Mouse (Mus musculus) heart, embryonic 12.5 days (tissue): ENCODE measurements around the gene Patl2. TPM values are rescaled to one million over a fixed set of nuclear protein-coding genes. Genes with fewer than 3 reads are reported as not detected.
A peak's percentile ranks its signal among the peaks of the same experiment; 100 is the strongest.

Experiments
- ATAC-seq: fragments of 200-750 bp; cut with Nextera tagmentation; 2 replicates; pipeline ENCODE4 v1.8.0; 2017; ENCODE audit warnings: moderate TSS enrichment, moderate library complexity; ENCODE audit not compliant: insufficient number of reproducible peaks, low FRiP score
- H3K27ac ChIP-seq: fragments of 300-500 bp; sonication (generic); 2 replicates; pipeline ENCODE4 v1.5.1; 2016; ENCODE audit warnings: mild to moderate bottlenecking, moderate library complexity; ENCODE audit not compliant: poor library complexity, severe bottlenecking
- H3K27me3 ChIP-seq: fragments of 300-500 bp; sonication (generic); replicated peaks from 2 replicates; pipeline ENCODE4 v1.6.1; 2016; ENCODE audit warnings: mild to moderate bottlenecking, moderate library complexity
- H3K36me3 ChIP-seq: fragments of 300-500 bp; sonication (generic); 2 replicates; pipeline ENCODE4 v1.6.1; 2016; ENCODE audit warnings: mild to moderate bottlenecking, moderate library complexity
- H3K4me1 ChIP-seq: fragments of 300-500 bp; sonication (generic); replicated peaks from 2 replicates; pipeline ENCODE4 v1.6.1; 2016; ENCODE audit warnings: mild to moderate bottlenecking
- H3K4me2 ChIP-seq: fragments of 300-500 bp; sonication (generic); 2 replicates; pipeline ENCODE4 v1.6.1; 2016; ENCODE audit warnings: mild to moderate bottlenecking, moderate library complexity
- H3K4me3 ChIP-seq: fragments of 300-500 bp; sonication (generic); 2 replicates; pipeline ENCODE4 v1.5.1; 2016; ENCODE audit warnings: mild to moderate bottlenecking
- H3K9ac ChIP-seq: fragments of 300-500 bp; sonication (generic); 2 replicates; pipeline ENCODE4 v1.6.1; 2016; ENCODE audit warnings: mild to moderate bottlenecking, moderate library complexity
- H3K9me3 ChIP-seq: fragments of 300-500 bp; sonication (generic); replicated peaks from 2 replicates; pipeline ENCODE4 v1.6.1; 2016; ENCODE audit warnings: mild to moderate bottlenecking, moderate library complexity
- WGBS: fragments of 180-500 bp; shearing (Covaris S2); methylation state at CpG from one replicate; pipeline ENCODE4 v1.1.7; 2016; 5-methylcytosine and 5-hydroxymethylcytosine counted together
- polyA plus RNA-seq: library from polyadenylated mRNA; unstranded; fragments of >200 nt; fragmentation: Nextera tagmentation; extraction: Ambion mirVana; gene quantifications from 2 replicates; pipeline ENCODE4 v1.2.1, GENCODE M21; 2016

Gene Patl2
- polyA plus RNA-seq, 1 experiment from 2014 or later, result not detected

DNA sequence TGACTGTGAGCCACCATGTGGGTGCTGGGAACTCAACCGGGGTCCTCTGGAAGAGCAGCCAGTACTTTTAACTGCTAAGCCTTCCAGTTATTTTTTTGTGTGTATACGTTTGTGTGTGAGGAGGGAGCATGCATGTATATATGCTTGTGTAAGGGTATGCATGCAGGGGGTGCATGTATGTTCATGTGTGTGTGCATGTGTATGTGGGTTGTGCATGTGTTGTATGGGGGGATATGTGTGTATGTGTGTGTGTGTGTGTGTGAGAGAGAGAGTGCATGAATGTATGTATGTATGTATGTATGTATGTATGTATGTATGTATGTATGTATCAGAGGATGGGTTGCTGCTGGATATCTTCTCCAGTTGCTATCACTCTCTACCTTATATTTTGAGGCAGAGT lies 31.5 kb downstream of the Patl2 start:
- H3K9me3 ChIP-seq, result no peaks in the 10 kb centered on the region
- H3K4me1 ChIP-seq, result peaks cover 18% of the 10 kb centered on the region
- WGBS, result 87% methylated on average over 2 of the region's 2 CpGs
- H3K9ac ChIP-seq, result no peak overlapping the region
- peaks cover 33% of the 10 kb centered on the region for H3K36me3 ChIP-seq
- no peak overlapping the region for H3K4me3 ChIP-seq
- no peak for ATAC-seq
- no peak overlapping the region for H3K4me2 ChIP-seq
- no peak overlapping the region for H3K27ac ChIP-seq
- H3K27me3 ChIP-seq, result no peaks in the 10 kb centered on the region

DNA sequence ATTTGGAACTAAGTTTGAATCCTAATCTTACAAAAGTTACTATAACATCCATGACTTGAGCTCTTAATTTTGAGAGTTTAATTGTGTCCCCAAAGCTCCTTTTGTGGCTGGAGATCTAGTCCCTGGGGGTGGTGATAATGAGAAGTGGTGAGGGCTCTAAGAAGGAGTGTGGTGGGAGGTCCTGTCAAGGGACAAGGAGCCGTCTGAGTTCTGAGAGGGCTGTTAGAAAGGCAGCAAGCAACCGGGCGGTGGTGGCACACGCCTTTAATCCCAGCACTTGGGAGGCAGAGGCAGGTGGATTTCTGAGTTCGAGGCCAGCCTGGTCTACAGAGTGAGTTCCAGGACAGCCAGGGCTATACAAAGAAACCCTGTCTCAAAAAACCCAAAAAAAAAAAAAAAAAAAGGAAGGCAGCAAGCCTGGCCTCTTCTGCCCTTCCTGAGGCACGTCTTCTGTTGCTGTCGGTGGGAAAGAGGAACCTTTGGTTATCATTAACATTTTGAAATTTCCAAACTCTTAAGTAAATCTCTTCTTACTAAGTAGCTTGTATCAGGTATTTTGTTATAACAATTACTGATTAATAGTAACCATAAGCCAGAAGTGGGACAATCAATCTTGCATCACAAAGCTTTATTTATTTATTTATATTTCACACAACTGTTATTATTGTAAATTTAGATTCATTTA lies 32.2 kb downstream of the Patl2 start:
- no peak overlapping the region for H3K4me2 ChIP-seq
- H3K36me3 ChIP-seq, result peaks cover 33% of the 10 kb centered on the region
- H3K9me3 ChIP-seq, result no peaks in the 10 kb centered on the region
- no peaks in the 10 kb centered on the region for H3K27me3 ChIP-seq
- no peak overlapping the region for H3K4me3 ChIP-seq
- WGBS, result 73% methylated on average over 7 of the region's 7 CpGs
- peaks cover 21% of the 10 kb centered on the region for H3K4me1 ChIP-seq
- H3K9ac ChIP-seq, result no peak overlapping the region
- H3K27ac ChIP-seq, result no peak overlapping the region
- ATAC-seq, result no peak

- Histone ChIP-seq H3K36me3 (peaks cover 33% of the 10 kb centered on the region), H3K27ac (no peak overlapping the region), H3K27me3 (no peaks in the 10 kb centered on the region), H3K9ac (no peak overlapping the region), H3K4me2 (no peak overlapping the region), H3K9me3 (no peaks in the 10 kb centered on the region), H3K4me1 (peaks cover 17% of the 10 kb centered on the region), H3K4me3 (no peak overlapping the region)
- no peak for ATAC-seq
- 80% methylated on average over 3 of the region's 3 CpGs for WGBS
Observed at GRCm38 (mm10) chr2:122152850-122153249, 33.1 kb downstream of the Patl2 start.

DNA sequence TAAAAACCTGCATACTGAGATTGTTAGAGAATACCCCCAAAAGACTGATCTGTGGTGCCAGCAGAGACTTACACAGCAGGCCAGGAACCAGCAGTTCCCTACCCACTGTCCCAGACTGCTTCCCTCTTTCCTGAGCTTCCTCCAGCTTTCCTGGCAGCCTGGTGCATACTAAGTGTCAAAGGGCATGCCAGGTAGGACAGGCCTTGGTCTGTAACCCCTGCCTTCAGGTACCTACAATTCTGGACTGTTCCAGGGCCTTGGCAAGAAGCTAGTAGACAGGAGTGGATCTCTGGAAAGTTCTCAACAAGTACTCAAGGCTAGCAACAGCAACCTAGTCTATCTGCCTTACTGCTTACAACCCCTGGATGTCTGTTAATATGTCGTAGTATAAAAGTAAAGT lies 34.8 kb downstream of the Patl2 start:
- Histone ChIP-seq H3K4me2 (no peak overlapping the region), H3K4me1 (peaks cover 17% of the 10 kb centered on the region), H3K27ac (no peak overlapping the region), H3K36me3 (peaks cover 33% of the 10 kb centered on the region), H3K9ac (no peak overlapping the region), H3K27me3 (no peaks in the 10 kb centered on the region), H3K9me3 (no peaks in the 10 kb centered on the region), H3K4me3 (no peak overlapping the region)
- WGBS, result 83% methylated on average over 1 of the region's 1 CpGs
- ATAC-seq, result no peak

DNA sequence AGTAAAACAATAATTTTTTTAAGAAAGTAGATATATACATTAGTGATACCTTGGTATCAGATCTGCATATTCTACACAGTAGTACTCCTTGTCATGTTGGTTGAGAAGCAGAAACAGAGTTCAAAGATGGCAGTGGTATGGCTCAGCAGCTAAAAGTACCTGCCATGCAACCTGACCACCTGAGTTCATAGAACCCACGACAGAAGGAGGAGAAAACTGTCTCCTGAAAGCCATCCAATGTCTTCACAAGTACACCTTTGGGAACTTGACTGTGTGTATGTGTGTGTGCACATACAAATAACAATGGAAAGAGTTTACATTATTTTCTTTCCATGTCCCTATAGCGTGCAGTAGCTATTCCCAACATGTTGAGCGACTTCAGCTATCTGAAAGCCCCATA lies 36.3 kb downstream of the Patl2 start:
- Histone ChIP-seq H3K36me3 (peaks cover 27% of the 10 kb centered on the region), H3K4me1 (peaks cover 17% of the 10 kb centered on the region), H3K27me3 (no peaks in the 10 kb centered on the region), H3K9me3 (no peaks in the 10 kb centered on the region), H3K27ac (no peak overlapping the region), H3K4me2 (peak overlapping the region; percentile 1; the same call in 1 of the 2 replicates), H3K4me3 (no peak overlapping the region), H3K9ac (no peak overlapping the region)
- no peak for ATAC-seq
- 81% methylated on average over 3 of the region's 3 CpGs for WGBS

- no peak for ATAC-seq
- Histone ChIP-seq H3K4me2 (peak overlapping the region; percentile 84), H3K27ac (no peak overlapping the region), H3K9me3 (no peaks in the 10 kb centered on the region), H3K36me3 (peaks cover 23% of the 10 kb centered on the region), H3K4me1 (peaks cover 17% of the 10 kb centered on the region), H3K4me3 (no peak overlapping the region), H3K9ac (no peak overlapping the region), H3K27me3 (no peaks in the 10 kb centered on the region)
- WGBS, result 88% methylated on average over 6 of the region's 6 CpGs
Observed at GRCm38 (mm10) chr2:122149316-122149715, 36.7 kb downstream of the Patl2 start.

- H3K27ac ChIP-seq, result peak overlapping the region; percentile 76; the same call in 1 of the 2 replicates
- no peaks in the 10 kb centered on the region for H3K9me3 ChIP-seq
- no peak for ATAC-seq
- H3K4me2 ChIP-seq, result peak overlapping the region; percentile 84
- H3K36me3 ChIP-seq, result peaks cover 18% of the 10 kb centered on the region
- no peaks in the 10 kb centered on the region for H3K27me3 ChIP-seq
- peak overlapping the region; percentile 85 for H3K9ac ChIP-seq
- peaks cover 17% of the 10 kb centered on the region for H3K4me1 ChIP-seq
- H3K4me3 ChIP-seq, result peak overlapping the region; percentile 83
- WGBS, result 30% methylated on average over 18 of the region's 18 CpGs
Observed at GRCm38 (mm10) chr2:122148242-122148917, 37.6 kb downstream of the Patl2 start.

DNA sequence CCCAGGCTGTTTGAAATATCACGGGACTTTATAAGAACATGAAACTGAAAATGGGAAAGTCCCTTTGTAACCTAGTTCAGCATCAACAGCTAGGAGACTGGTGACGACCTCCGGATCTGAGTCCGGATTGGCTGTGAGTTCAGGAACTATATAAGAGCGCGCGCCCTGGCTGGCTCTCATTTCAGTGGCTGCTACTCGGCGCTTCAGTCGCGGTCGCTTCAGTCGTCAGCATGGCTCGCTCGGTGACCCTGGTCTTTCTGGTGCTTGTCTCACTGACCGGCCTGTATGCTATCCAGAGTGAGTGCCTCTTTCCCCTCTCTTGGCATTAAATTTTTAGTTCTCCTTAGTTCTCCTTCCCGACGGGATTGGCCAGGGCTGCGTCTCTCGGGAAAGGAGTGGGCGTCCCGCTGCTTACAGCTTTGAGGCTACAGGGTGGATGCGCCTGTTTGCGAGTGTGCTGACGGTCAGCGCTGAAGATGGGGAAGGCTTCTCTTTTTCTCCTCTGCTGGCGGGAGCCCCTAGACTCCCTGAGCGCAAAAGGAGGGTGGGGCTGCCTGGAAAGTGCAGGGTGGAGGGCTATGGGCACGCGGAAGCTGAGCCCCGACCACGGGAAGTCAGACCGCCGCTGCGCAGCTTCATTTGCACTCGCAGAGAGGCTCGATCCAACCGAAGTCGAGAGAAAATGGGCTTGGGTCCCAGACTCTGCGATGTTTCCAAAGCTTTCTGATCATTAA lies 38.3 kb downstream of the Patl2 start, which contains the start of gene B2m:
Gene B2m, plus strand, starts transcription at position 179 of the 734 bp plus-strand sequence.
- WGBS, result under 1% methylated on average over 40 of the region's 40 CpGs

GRCm38 (mm10) chr2:122146687-122147086 lies 39.3 kb downstream of the Patl2 start:
- Histone ChIP-seq H3K4me3 (no peak overlapping the region), H3K9me3 (no peaks in the 10 kb centered on the region), H3K27ac (peak overlapping the region; percentile 51; the same call in 1 of the 2 replicates), H3K36me3 (peaks cover 5% of the 10 kb centered on the region), H3K27me3 (no peaks in the 10 kb centered on the region), H3K9ac (no peak overlapping the region), H3K4me1 (peaks cover 17% of the 10 kb centered on the region), H3K4me2 (0 out of 2 replicates have a peak overlapping the region, but pooled peaks have one; percentile 15)
- WGBS, result 57% methylated on average over 6 of the region's 6 CpGs
- no peak for ATAC-seq

More for the DNA sequence above, 38.3 kb downstream of the Patl2 start, which contains the start of gene B2m:
- peak; percentile 96 for ATAC-seq
- H3K9me3 ChIP-seq, result no peaks in the 10 kb centered on the region
- peak within 1 kb of the TSS; percentile 85 for H3K9ac ChIP-seq
- H3K27ac ChIP-seq, result peak within 1 kb of the TSS; percentile 76
- peak within 1 kb of the TSS; percentile 84 for H3K4me2 ChIP-seq
- H3K4me1 ChIP-seq, result peaks cover 17% of the 10 kb centered on the region
- peaks cover 13% of the 10 kb centered on the region for H3K36me3 ChIP-seq
- H3K4me3 ChIP-seq, result peak within 1 kb of the TSS; percentile 83
- no peaks in the 10 kb centered on the region for H3K27me3 ChIP-seq

GRCm38 (mm10) chr2:122145756-122146155 lies 40.2 kb downstream of the Patl2 start:
- WGBS, result 73% methylated on average over 4 of the region's 4 CpGs
- no peak overlapping the region for H3K4me2 ChIP-seq

GRCm38 (mm10) chr2:122143111-122143510 lies 42.9 kb downstream of the Patl2 start:
- Histone ChIP-seq H3K4me1 (no peaks in the 10 kb centered on the region; the same call in 1 of the 2 replicates), H3K4me3 (no peak overlapping the region), H3K9ac (no peak overlapping the region), H3K27me3 (no peaks in the 10 kb centered on the region), H3K27ac (no peak overlapping the region), H3K36me3 (no peaks in the 10 kb centered on the region), H3K4me2 (no peak overlapping the region), H3K9me3 (no peaks in the 10 kb centered on the region)
- no peak for ATAC-seq
- WGBS, result 84% methylated on average over 3 of the region's 3 CpGs

More at GRCm38 (mm10) chr2:122145756-122146155, 40.2 kb downstream of the Patl2 start:
- H3K9me3 ChIP-seq, result no peaks in the 10 kb centered on the region
- H3K4me1 ChIP-seq, result peaks cover 17% of the 10 kb centered on the region
- no peak overlapping the region for H3K9ac ChIP-seq
- H3K36me3 ChIP-seq, result no peaks in the 10 kb centered on the region
- H3K4me3 ChIP-seq, result no peak overlapping the region
- no peak overlapping the region for H3K27ac ChIP-seq
- H3K27me3 ChIP-seq, result no peaks in the 10 kb centered on the region
- ATAC-seq, result no peak
